Mouse (Mus musculus) lung, embryonic 15.5 days (tissue): Measurements from ENCODE around the gene Trmt1l. TPM values are rescaled to one million over a fixed set of nuclear protein-coding genes. Genes with fewer than 3 reads are reported as not detected.
"Not testable (repeated sequence)": the region's sequence is repeated elsewhere in the genome, so short reads cannot be mapped to it uniquely, and the experiment has no call there.

Experiments used
- ATAC-seq: fragments of 200-750 bp; cut with Nextera tagmentation; 2 replicates; pipeline ENCODE4 v1.8.0; 2017; ENCODE audit warnings: moderate number of reproducible peaks, borderline replicate concordance; ENCODE audit not compliant: low FRiP score, low TSS enrichment; ENCODE audit errors: extremely low read depth
- H3K27ac ChIP-seq: fragments of 300-500 bp; sonication (generic); 2 replicates; pipeline ENCODE4 v1.5.1; 2015; ENCODE audit warnings: moderate library complexity, mild to moderate bottlenecking, inconsistent platforms
- H3K27me3 ChIP-seq: fragments of 300-500 bp; sonication (generic); 2 replicates; pipeline ENCODE4 v1.6.1; 2015; ENCODE audit warnings: inconsistent platforms
- H3K36me3 ChIP-seq: fragments of 300-500 bp; sonication (generic); 2 replicates; pipeline ENCODE4 v1.6.1; 2015; ENCODE audit warnings: inconsistent platforms
- H3K4me1 ChIP-seq: fragments of 300-500 bp; sonication (generic); 2 replicates; pipeline ENCODE4 v1.6.1; 2015; ENCODE audit warnings: inconsistent platforms
- H3K4me2 ChIP-seq: fragments of 300-500 bp; sonication (generic); 2 replicates; pipeline ENCODE4 v1.6.1; 2015; ENCODE audit warnings: inconsistent platforms, mild to moderate bottlenecking, moderate library complexity
- H3K4me3 ChIP-seq: fragments of 300-500 bp; sonication (generic); 2 replicates; pipeline ENCODE4 v1.5.1; 2015; ENCODE audit warnings: mild to moderate bottlenecking, inconsistent platforms
- H3K9ac ChIP-seq: fragments of 300-500 bp; sonication (generic); 2 replicates; pipeline ENCODE4 v1.6.1; 2015; ENCODE audit warnings: inconsistent platforms
- H3K9me3 ChIP-seq: fragments of 300-500 bp; sonication (generic); 2 replicates; pipeline ENCODE4 v1.6.1; 2016; ENCODE audit warnings: inconsistent platforms
- WGBS: fragments of 180-500 bp; shearing (Covaris S2); methylation state at CpG from one replicate; pipeline ENCODE4 v1.1.7; 2015; 5-methylcytosine and 5-hydroxymethylcytosine counted together
- polyA plus RNA-seq: library from polyadenylated mRNA; unstranded; fragments of >200 nt; fragmentation: Nextera tagmentation; extraction: Ambion mirVana; gene quantifications from 2 replicates; pipeline ENCODE4 v1.2.1, GENCODE M21; 2015

The Trmt1l gene
- polyA plus RNA-seq, 1 experiment from 2014 or later, result 42.7 TPM

DNA sequence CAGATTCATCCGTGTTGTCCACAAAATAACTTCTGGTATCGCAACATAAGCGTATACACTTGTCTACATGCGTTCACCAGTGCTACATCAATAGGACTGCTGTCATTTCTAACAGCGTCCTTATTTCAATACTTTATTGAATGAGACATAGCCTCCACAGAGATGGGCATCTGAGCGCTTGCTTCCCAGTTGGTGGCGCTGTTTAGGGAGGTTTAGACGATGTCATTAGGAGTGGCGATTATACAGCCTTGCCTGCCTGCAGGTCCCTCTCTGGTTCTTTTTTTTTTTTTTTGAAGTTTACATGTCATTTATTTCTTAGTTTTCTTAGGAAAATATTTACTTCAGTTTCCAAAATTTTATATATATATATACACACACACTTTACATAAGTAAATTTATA is 32.9 kb downstream of the Trmt1l start:
- no peak overlapping the region for H3K9ac ChIP-seq
- H3K9me3 ChIP-seq, result no peaks in the 10 kb centered on the region
- H3K4me2 ChIP-seq, result no peak overlapping the region
- no peaks in the 10 kb centered on the region for H3K4me1 ChIP-seq
- WGBS, result 81% methylated on average over 9 of the region's 9 CpGs
- H3K4me3 ChIP-seq, result no peak overlapping the region
- H3K27ac ChIP-seq, result no peak overlapping the region
- H3K27me3 ChIP-seq, result no peaks in the 10 kb centered on the region
- no peak for ATAC-seq
- peaks cover 31% of the 10 kb centered on the region for H3K36me3 ChIP-seq

DNA sequence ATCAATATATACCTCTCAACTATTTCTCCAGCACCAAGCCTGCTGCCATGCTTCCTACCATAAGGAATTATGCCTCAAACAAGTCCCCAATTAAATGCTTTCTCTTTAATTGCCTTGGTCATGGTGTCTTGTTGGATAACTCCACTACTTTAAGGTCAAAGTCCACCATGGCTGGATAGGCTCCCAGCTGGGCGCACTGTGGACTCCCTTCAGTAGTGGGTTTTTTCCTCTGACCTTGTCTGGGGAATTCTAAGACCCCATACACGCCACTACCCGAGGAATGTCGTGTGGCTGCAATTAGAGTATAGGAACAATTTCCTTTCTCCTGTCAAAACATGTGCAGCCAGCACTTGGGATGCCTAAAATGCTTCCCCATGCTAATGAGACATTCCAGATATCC is 36.6 kb downstream of the Trmt1l start:
- ATAC-seq, result no peak
- WGBS, result 53% methylated on average over 4 of the region's 4 CpGs
- no peak overlapping the region for H3K27ac ChIP-seq

DNA sequence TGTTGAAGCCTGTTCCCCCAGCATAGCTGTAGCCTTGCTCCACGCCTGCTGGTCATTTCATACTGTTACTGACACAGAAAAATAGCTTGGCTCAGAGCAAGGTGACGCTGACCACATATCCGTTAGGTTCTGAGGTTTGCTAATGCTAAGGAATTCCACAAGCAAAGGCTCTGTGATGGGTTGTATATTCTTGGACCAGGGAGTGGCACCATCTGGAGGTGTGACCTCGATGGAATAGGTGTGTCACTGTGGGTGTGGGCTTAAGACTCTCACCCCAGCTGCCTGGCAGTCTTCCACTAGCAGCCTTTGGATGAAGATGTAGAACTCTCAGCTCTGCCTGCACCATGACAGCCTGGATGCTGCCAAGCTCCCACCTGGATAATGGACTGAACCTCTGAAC is 38.2 kb downstream of the Trmt1l start:
- Histone ChIP-seq H3K9ac (no peak overlapping the region), H3K36me3 (peaks cover 19% of the 10 kb centered on the region), H3K9me3 (no peaks in the 10 kb centered on the region), H3K4me2 (no peak overlapping the region), H3K4me3 (no peak overlapping the region), H3K4me1 (no peaks in the 10 kb centered on the region), H3K27me3 (no peaks in the 10 kb centered on the region), H3K27ac (no peak overlapping the region)
- no peak for ATAC-seq
- 74% methylated on average over 4 of the region's 4 CpGs for WGBS

More for the DNA sequence above, 36.6 kb downstream of the Trmt1l start:
- H3K4me2 ChIP-seq, result no peak overlapping the region
- no peaks in the 10 kb centered on the region for H3K4me1 ChIP-seq
- H3K9me3 ChIP-seq, result no peaks in the 10 kb centered on the region
- H3K9ac ChIP-seq, result no peak overlapping the region
- H3K36me3 ChIP-seq, result peaks cover 9% of the 10 kb centered on the region
- no peaks in the 10 kb centered on the region for H3K27me3 ChIP-seq
- H3K4me3 ChIP-seq, result no peak overlapping the region

DNA sequence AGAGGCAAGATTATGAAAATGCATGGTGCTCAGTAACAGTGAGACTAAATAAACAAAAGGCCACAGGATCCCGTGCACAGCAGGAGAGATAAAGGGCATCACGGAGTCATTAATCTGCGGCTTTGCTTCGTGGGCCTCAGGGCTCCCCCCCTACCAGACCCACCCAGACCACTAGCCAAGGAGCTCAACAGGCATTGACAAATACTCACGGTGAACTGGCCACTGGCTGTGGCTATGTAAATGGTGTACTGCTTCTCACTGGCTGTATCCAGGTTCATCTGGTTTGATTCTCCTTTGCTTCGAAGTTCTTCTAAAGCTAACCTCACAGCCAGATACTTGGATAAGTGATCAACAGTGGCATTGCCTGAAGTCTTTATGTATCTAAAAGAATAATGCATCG is 43.1 kb downstream of the Trmt1l start:
- Histone ChIP-seq H3K4me1 (no peaks in the 10 kb centered on the region), H3K9ac (no peak overlapping the region), H3K36me3 (peaks cover 60% of the 10 kb centered on the region), H3K9me3 (no peaks in the 10 kb centered on the region), H3K4me3 (no peak overlapping the region), H3K4me2 (no peak overlapping the region), H3K27ac (no peak overlapping the region), H3K27me3 (no peaks in the 10 kb centered on the region)
- 64% methylated on average over 7 of the region's 7 CpGs for WGBS
- ATAC-seq, result no peak

DNA sequence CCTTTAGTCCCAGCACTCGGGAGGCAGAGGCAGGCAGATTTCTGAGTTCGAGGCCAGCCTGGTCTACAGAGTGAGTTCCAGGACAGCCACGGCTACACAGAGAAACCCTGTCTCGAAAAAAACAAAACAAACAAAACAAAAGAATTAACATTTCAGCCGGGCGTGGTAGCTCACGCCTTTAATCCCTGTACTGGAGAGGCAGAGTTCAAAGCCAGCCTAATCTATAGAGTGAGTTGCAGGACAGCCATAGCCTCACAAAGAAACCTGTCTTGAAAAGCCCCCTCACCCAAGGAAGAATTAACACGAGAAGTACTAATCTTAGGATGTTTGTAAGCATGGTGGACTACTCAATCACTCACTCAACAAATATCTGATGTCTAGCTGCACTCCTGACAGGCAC is 44.0 kb downstream of the Trmt1l start:
- not testable (repeated sequence) for H3K4me1 ChIP-seq, H3K4me3 ChIP-seq, H3K4me2 ChIP-seq, ATAC-seq, H3K27me3 ChIP-seq, H3K9ac ChIP-seq, H3K27ac ChIP-seq, H3K9me3 ChIP-seq
- 93% methylated on average over 8 of the region's 8 CpGs for WGBS
- peaks cover 69% of the 10 kb centered on the region for H3K36me3 ChIP-seq

DNA sequence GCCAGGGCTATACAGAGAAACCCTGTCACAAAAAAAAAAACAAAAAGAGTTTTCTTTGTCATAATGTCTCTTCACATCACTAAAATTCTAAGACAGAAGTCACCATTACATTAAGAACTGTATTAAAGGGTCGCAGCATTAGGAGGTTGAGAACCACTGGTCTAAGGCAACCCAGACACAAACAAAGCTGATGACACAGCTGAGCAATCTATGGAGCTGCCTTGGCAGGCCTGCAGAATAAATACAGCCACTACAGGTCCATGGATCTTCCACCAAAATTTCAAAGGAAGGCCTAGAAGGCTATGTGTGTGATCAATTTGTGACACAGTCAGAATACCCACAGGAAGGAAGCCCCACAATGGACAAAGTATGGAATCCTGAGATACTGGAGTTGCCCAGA is 54.2 kb downstream of the Trmt1l start:
- Histone ChIP-seq H3K36me3 (peaks cover 7% of the 10 kb centered on the region; the same call in 1 of the 2 replicates), H3K4me3 (no peak overlapping the region), H3K4me2 (no peak overlapping the region), H3K9ac (no peak overlapping the region), H3K27me3 (no peaks in the 10 kb centered on the region), H3K9me3 (no peaks in the 10 kb centered on the region), H3K4me1 (no peaks in the 10 kb centered on the region), H3K27ac (no peak overlapping the region)
- no peak for ATAC-seq
- WGBS, result 95% methylated on average over 1 of the region's 1 CpGs

DNA sequence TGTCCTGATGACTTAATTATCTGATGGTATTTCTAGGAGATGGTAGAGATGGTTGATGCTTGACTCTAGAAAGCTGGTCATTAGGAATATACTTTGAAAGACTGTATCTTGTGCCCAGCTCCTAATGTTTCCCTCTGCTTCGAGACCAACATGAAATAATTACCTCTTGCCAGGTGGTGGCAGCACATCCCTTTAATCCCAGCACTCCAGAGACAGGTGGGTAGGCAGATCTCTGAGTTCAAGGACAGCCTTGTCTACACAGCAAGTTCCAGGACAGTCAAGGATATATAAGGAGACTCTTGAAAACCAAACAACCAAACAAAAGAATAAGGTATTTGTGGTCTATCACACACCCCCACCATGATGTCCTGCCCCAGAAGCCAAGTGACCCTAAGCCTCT is 55.2 kb downstream of the Trmt1l start:
- no peak overlapping the region for H3K9ac ChIP-seq
- 66% methylated on average over 1 of the region's 1 CpGs for WGBS
- no peak overlapping the region for H3K27ac ChIP-seq
- no peak overlapping the region for H3K4me2 ChIP-seq
- no peak for ATAC-seq
- no peaks in the 10 kb centered on the region for H3K27me3 ChIP-seq
- H3K4me1 ChIP-seq, result peaks cover 9% of the 10 kb centered on the region; the same call in 1 of the 2 replicates
- 0 out of 2 replicates have a peak, but pooled peaks cover 4% of the 10 kb centered on the region for H3K36me3 ChIP-seq
- H3K9me3 ChIP-seq, result no peaks in the 10 kb centered on the region
- no peak overlapping the region for H3K4me3 ChIP-seq

DNA sequence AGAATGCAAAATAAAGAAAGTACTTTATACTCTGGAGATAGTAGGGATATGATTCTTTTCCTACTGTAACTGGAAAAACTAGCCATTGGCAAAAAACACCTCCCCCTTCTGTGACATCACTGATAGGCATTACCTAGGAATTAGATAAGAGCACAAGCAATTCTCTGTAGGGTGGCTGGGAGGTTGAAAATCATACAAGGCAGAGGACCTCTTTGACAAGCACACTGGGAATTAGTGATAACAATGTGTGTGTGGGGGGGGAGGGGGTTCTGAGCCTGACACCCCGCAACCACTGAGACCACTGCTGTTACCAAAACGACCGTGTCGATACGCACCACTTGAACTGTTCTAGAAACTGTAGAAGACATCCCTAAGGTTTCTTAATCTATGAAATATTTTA is 56.4 kb downstream of the Trmt1l start:
- no peak overlapping the region for H3K4me2 ChIP-seq
- 80% methylated on average over 5 of the region's 5 CpGs for WGBS
- peaks cover 15% of the 10 kb centered on the region for H3K4me1 ChIP-seq
- no peaks in the 10 kb centered on the region for H3K9me3 ChIP-seq
- no peaks in the 10 kb centered on the region for H3K27me3 ChIP-seq
- no peak overlapping the region for H3K4me3 ChIP-seq
- 0 out of 2 replicates have a peak, but pooled peaks cover 4% of the 10 kb centered on the region for H3K36me3 ChIP-seq
- no peak overlapping the region for H3K27ac ChIP-seq
- H3K9ac ChIP-seq, result no peak overlapping the region
- no peak for ATAC-seq

DNA sequence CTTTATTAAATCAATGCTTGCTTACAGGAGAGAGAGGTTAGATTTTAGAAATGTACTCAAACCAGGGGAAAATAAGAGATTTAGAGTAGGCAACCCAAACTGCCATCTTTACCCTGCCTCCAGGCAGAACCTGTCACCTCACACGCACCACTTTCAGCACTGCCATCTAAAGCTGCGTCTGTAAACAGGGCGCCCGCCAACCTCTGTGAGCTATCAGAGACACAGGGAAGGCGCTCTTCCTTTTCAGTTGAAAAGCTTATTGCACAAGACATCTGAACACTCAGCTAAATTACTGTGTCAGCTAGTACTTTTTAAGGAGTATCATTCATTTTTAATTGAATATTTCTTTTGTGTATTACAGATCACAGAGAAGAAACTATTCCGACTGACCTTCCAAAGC is 61.5 kb downstream of the Trmt1l start:
- Histone ChIP-seq H3K4me3 (no peak overlapping the region), H3K4me1 (peaks cover 20% of the 10 kb centered on the region), H3K4me2 (no peak overlapping the region), H3K9ac (no peak overlapping the region), H3K36me3 (no peaks in the 10 kb centered on the region), H3K27ac (no peak overlapping the region), H3K27me3 (no peaks in the 10 kb centered on the region), H3K9me3 (no peaks in the 10 kb centered on the region)
- 53% methylated on average over 6 of the region's 6 CpGs for WGBS
- no peak for ATAC-seq

DNA sequence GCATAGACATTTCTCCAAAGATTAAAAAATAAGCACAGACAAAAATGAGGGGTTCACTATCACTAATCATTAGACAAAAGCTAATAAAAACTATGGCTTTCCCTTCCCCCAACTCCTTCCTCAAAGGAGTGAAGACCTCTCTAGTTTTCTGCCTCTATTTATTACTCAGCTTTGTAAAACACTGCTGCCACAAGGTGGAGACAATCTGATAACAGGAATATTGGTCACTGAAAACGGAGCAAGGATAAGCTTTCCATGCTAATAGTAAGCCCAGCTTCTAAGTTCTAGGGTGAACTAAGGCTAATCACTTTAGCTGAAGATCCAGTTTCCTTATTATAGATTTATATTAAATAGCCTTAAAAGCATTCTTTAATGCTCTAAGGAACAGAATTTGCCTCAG is 64.1 kb downstream of the Trmt1l start:
- ATAC-seq, result no peak
- Histone ChIP-seq H3K9ac (no peak overlapping the region), H3K4me1 (peaks cover 30% of the 10 kb centered on the region), H3K36me3 (no peaks in the 10 kb centered on the region), H3K9me3 (no peaks in the 10 kb centered on the region), H3K27me3 (no peaks in the 10 kb centered on the region), H3K27ac (no peak overlapping the region), H3K4me3 (no peak overlapping the region), H3K4me2 (no peak overlapping the region)
- WGBS, result 36% methylated on average over 1 of the region's 1 CpGs

DNA sequence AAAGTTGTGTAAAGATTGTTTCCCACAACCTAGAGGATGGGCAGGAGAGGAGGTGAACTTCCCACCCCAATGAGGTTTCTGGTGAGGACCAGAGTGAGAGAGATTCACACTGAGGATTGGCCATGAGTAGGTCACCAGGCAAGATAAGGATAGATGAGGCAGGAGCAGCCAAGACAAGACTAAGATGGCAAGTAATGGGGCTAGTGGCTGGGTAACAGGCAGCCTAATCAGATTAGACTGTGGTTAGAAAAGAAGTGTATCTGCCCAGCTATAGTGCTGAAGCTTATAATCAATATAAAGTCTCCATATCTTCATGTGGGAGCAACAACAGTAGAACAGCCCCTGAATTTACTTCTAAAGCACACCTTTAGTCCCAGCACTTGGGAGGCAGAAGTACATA is 65.5 kb downstream of the Trmt1l start:
- Histone ChIP-seq H3K27me3 (no peaks in the 10 kb centered on the region), H3K27ac (no peak overlapping the region), H3K9ac (no peak overlapping the region), H3K9me3 (no peaks in the 10 kb centered on the region), H3K36me3 (no peaks in the 10 kb centered on the region), H3K4me3 (no peak overlapping the region), H3K4me1 (peaks cover 29% of the 10 kb centered on the region), H3K4me2 (no peak overlapping the region)
- no peak for ATAC-seq

DNA sequence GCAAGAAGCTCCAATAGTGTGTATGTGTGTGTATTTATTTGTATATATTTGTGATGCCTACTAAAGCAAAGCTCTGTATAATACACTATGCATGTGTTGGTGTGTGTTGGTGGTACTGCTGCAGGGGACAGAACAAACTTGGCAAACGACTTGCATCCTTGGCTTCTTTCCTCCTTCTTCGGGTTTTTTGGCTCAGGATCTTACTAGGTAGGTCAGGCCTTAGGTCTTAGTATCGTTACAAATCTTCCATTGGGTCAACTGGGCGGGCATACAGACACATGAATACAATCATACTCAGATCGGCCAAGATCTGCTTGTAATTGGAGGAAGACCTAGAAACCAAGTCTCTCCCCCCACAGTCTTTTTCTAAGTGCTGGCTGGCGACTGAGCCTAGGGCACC is 66.4 kb downstream of the Trmt1l start:
- ATAC-seq, result no peak

DNA sequence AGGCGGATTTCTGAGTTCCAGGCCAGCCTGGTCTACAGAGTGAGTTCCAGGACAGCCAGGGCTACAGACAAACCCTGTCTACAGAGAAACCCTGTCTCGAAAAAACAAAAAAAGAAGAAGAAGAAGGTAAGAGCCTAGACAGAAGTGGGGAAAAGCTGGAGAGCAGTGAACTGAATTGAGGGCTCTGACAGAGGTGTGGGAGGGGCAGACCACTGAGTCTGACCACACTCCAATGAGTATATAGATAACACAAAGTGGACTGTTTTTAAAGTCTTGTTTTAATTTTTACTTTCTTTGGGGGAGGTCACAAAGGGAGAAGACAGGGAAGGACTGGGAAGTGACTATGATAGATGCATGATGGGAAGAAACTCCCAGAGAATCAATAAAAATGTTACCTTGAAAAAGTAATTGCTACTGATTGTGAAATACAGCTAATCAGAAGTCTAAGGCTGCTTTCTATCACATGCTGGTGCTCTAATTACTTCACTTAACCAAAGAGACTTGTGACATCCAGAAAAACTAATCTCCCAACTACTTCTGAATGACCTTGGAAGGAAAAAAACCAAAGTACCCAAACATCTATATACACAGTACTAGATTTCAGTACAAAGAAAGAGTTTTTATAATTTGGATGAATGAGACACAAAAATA is 67.4 kb downstream of the Trmt1l start:
- no peak for ATAC-seq
- WGBS, result 68% methylated on average over 2 of the region's 2 CpGs
- H3K27me3 ChIP-seq, result no peaks in the 10 kb centered on the region
- no peaks in the 10 kb centered on the region for H3K36me3 ChIP-seq
- no peak overlapping the region for H3K27ac ChIP-seq
- no peak overlapping the region for H3K4me3 ChIP-seq
- peaks cover 27% of the 10 kb centered on the region for H3K4me1 ChIP-seq
- no peaks in the 10 kb centered on the region for H3K9me3 ChIP-seq
- no peak overlapping the region for H3K9ac ChIP-seq
- H3K4me2 ChIP-seq, result no peak overlapping the region

More for the DNA sequence above, 66.4 kb downstream of the Trmt1l start:
- no peak overlapping the region for H3K4me2 ChIP-seq
- H3K36me3 ChIP-seq, result no peaks in the 10 kb centered on the region
- no peak overlapping the region for H3K4me3 ChIP-seq
- H3K27me3 ChIP-seq, result no peaks in the 10 kb centered on the region
- 52% methylated on average over 6 of the region's 6 CpGs for WGBS
- H3K9ac ChIP-seq, result no peak overlapping the region
- H3K9me3 ChIP-seq, result no peaks in the 10 kb centered on the region
- no peak overlapping the region for H3K27ac ChIP-seq
- H3K4me1 ChIP-seq, result peaks cover 30% of the 10 kb centered on the region
